Mouse (Mus musculus): ENCODE results near the gene Ucma. TPM values are rescaled to one million over a fixed set of nuclear protein-coding genes. Genes with fewer than 3 reads are reported as not detected.

The Ucma gene
- polyA plus RNA-seq, 1 experiment from 2014 or later, result not detected

GRCm38 (mm10) chr2:5031215-5031614 is 55.3 kb downstream of the Ucma start:
- no peaks in the 10 kb centered on the region for H3K27me3 ChIP-seq (replicated peaks)
- no peak overlapping the region for H3K4me3 ChIP-seq
- WGBS, result 84% methylated on average over 7 of the region's 7 CpGs
- no peaks in the 10 kb centered on the region for H3K36me3 ChIP-seq
- no peaks in the 10 kb centered on the region for H3K4me1 ChIP-seq
- no peaks in the 10 kb centered on the region for H3K9me3 ChIP-seq
- ATAC-seq (ENCODE audit: low FRiP score, low read depth), result no peak
- no peak overlapping the region for H3K4me2 ChIP-seq (replicated peaks)
- no peak overlapping the region for H3K27ac ChIP-seq
- no peak overlapping the region for H3K9ac ChIP-seq

GRCm38 (mm10) chr2:5032665-5033064 is 56.7 kb downstream of the Ucma start:
- no peak for ATAC-seq (ENCODE audit: low FRiP score, low read depth)
- H3K36me3 ChIP-seq, result no peaks in the 10 kb centered on the region
- H3K27ac ChIP-seq, result no peak overlapping the region
- H3K9me3 ChIP-seq, result no peaks in the 10 kb centered on the region
- no peak overlapping the region for H3K9ac ChIP-seq
- H3K27me3 ChIP-seq (replicated peaks), result no peaks in the 10 kb centered on the region
- WGBS, result 78% methylated on average over 5 of the region's 5 CpGs
- H3K4me2 ChIP-seq (replicated peaks), result no peak overlapping the region
- no peak overlapping the region for H3K4me3 ChIP-seq
- H3K4me1 ChIP-seq, result peaks cover 3% of the 10 kb centered on the region; the same call in 1 of the 2 replicates

GRCm38 (mm10) chr2:5033546-5034420 is 57.9 kb downstream of the Ucma start:
- Histone ChIP-seq H3K4me3 (no peak overlapping the region), H3K9me3 (no peaks in the 10 kb centered on the region), H3K4me2 (replicated peaks) (no peak overlapping the region), H3K27me3 (replicated peaks) (no peaks in the 10 kb centered on the region), H3K9ac (no peak overlapping the region), H3K27ac (no peak overlapping the region), H3K4me1 (peaks cover 11% of the 10 kb centered on the region; the same call in 1 of the 2 replicates), H3K36me3 (no peaks in the 10 kb centered on the region)
- 67% methylated on average over 14 of the region's 15 CpGs for WGBS
- no peak for ATAC-seq (ENCODE audit: low FRiP score, low read depth)

- H3K9me3 ChIP-seq, result no peaks in the 10 kb centered on the region
- no peak overlapping the region for H3K27ac ChIP-seq
- no peak for ATAC-seq (ENCODE audit: low FRiP score, low read depth)
- no peak overlapping the region for H3K4me2 ChIP-seq (replicated peaks)
- no peak overlapping the region for H3K4me3 ChIP-seq
- no peaks in the 10 kb centered on the region for H3K27me3 ChIP-seq (replicated peaks)
- no peaks in the 10 kb centered on the region for H3K36me3 ChIP-seq
- H3K4me1 ChIP-seq, result peaks cover 11% of the 10 kb centered on the region; the same call in 1 of the 2 replicates
- no peak overlapping the region for H3K9ac ChIP-seq
- 90% methylated on average over 8 of the region's 8 CpGs for WGBS
Observed at GRCm38 (mm10) chr2:5034801-5035200, 58.9 kb downstream of the Ucma start.

- Histone ChIP-seq H3K36me3 (no peaks in the 10 kb centered on the region), H3K4me3 (no peak overlapping the region), H3K4me2 (replicated peaks) (no peak overlapping the region), H3K27ac (no peak overlapping the region), H3K4me1 (peaks cover 11% of the 10 kb centered on the region; the same call in 1 of the 2 replicates), H3K27me3 (replicated peaks) (no peaks in the 10 kb centered on the region), H3K9ac (no peak overlapping the region), H3K9me3 (no peaks in the 10 kb centered on the region)
- WGBS, result 88% methylated on average over 9 of the region's 9 CpGs
- no peak for ATAC-seq (ENCODE audit: low FRiP score, low read depth)
Observed at GRCm38 (mm10) chr2:5035241-5035640, 59.3 kb downstream of the Ucma start.

Other genes starting within 250 kb of the Ucma start
- 99.5 and 103 TPM in 2 replicates for gene Sephs1, start 94.6 kb upstream of the Ucma start, polyA plus RNA-seq (2016; fragmentation: Nextera tagmentation; extraction: Ambion mirVana)
- gene Phyh, start 57.1 kb upstream of the Ucma start, polyA plus RNA-seq (2016; fragmentation: Nextera tagmentation; extraction: Ambion mirVana), result 41.6 and 46.1 TPM in 2 replicates
- 21.7 and 22.9 TPM in 2 replicates for gene Mcm10, start 36.7 kb downstream of the Ucma start, polyA plus RNA-seq (2016; fragmentation: Nextera tagmentation; extraction: Ambion mirVana)
- 5.2 and 6.1 TPM in 2 replicates for gene Optn, start 87.9 kb downstream of the Ucma start, polyA plus RNA-seq (2016; fragmentation: Nextera tagmentation; extraction: Ambion mirVana)
- 7.8 and 10.9 TPM in 2 replicates for gene Ccdc3, start 161.7 kb downstream of the Ucma start, polyA plus RNA-seq (2016; fragmentation: Nextera tagmentation; extraction: Ambion mirVana)